Mouse (Mus musculus) forebrain, embryonic 14.5 days (tissue): ENCODE results near the gene Mex3a. TPM values are rescaled to one million over a fixed set of nuclear protein-coding genes. Genes with fewer than 3 reads are reported as not detected.

Experiments used
- ATAC-seq: fragments of 200-750 bp; cut with Nextera tagmentation; 2 replicates; pipeline ENCODE4 v1.8.0; 2017; ENCODE audit warnings: mild to moderate bottlenecking, moderate library complexity
- DNase-seq: peaks from one replicate; pipeline ENCODE4 v3.0.0-alpha.2; 2015; ENCODE audit warnings: low spot score
- H3K27ac ChIP-seq: fragments of 300-500 bp; sonication (generic); 2 replicates; pipeline ENCODE4 v1.5.1; 2014; ENCODE audit warnings: low read depth, mild to moderate bottlenecking, control low read depth, low read length, moderate library complexity
- H3K27me3 ChIP-seq: fragments of 300-500 bp; sonication (generic); replicated peaks from 2 replicates; pipeline ENCODE4 v1.6.1; 2014; ENCODE audit warnings: low read length, control low read depth, mixed read lengths; ENCODE audit not compliant: control insufficient read depth, insufficient read depth
- H3K36me3 ChIP-seq: fragments of 300-500 bp; sonication (generic); 2 replicates; pipeline ENCODE4 v1.6.1; 2014; ENCODE audit warnings: low read length, control low read depth; ENCODE audit not compliant: control insufficient read depth, insufficient read depth
- H3K4me1 ChIP-seq: fragments of 300-500 bp; sonication (generic); 2 replicates; pipeline ENCODE4 v1.6.1; 2014; ENCODE audit warnings: antibody characterized with exemption, low read length, control low read depth; ENCODE audit not compliant: control insufficient read depth, insufficient read depth
- H3K4me2 ChIP-seq: fragments of 300-500 bp; sonication (generic); 2 replicates; pipeline ENCODE4 v1.6.1; 2014; ENCODE audit warnings: mild to moderate bottlenecking, control low read depth, low read length
- H3K4me3 ChIP-seq: fragments of 300-500 bp; sonication (generic); 2 replicates; pipeline ENCODE4 v1.5.1; 2014; ENCODE audit warnings: low read depth, low read length, control low read depth
- H3K9ac ChIP-seq: fragments of 300-500 bp; sonication (generic); 2 replicates; pipeline ENCODE4 v1.6.1; 2014; ENCODE audit warnings: mild to moderate bottlenecking, low read length, control low read depth, moderate library complexity
- H3K9me3 ChIP-seq: fragments of 300-500 bp; sonication (generic); replicated peaks from 2 replicates; pipeline ENCODE4 v1.6.1; 2016; ENCODE audit warnings: low read length, control low read depth, mixed read lengths; ENCODE audit not compliant: control insufficient read depth
- WGBS: fragments of 180-500 bp; shearing (Covaris S2); extraction: QIAGEN DNeasy Blood & Tissue Kit; methylation state at CpG from one replicate; pipeline ENCODE4 v1.1.7; 2014; 5-methylcytosine and 5-hydroxymethylcytosine counted together
- polyA plus RNA-seq: library from polyadenylated mRNA; unstranded; fragments of >200 nt; fragmentation: Nextera tagmentation; extraction: Ambion mirVana; gene quantifications from 2 replicates; pipeline ENCODE4 v1.2.1, GENCODE M21; 2014

The Mex3a gene
- polyA plus RNA-seq, 1 experiment from 2014 or later: 48.8 TPM

GRCm38 (mm10) chr3:88543651-88544410 is 11.6 kb downstream of the Mex3a start:
- Histone ChIP-seq H3K27ac (no peak overlapping the region), H3K36me3 (peaks cover 22% of the 10 kb centered on the region), H3K9ac (no peak overlapping the region), H3K4me3 (no peak overlapping the region), H3K9me3 (no peaks in the 10 kb centered on the region), H3K27me3 (no peaks in the 10 kb centered on the region), H3K4me2 (no peak overlapping the region), H3K4me1 (peaks cover 16% of the 10 kb centered on the region)
- ATAC-seq: no peak
- no peak for DNase-seq
- 77% methylated on average over 5 of the region's 5 CpGs for WGBS

- no peak overlapping the region for H3K9ac ChIP-seq
- H3K36me3 ChIP-seq: peaks cover 18% of the 10 kb centered on the region
- H3K9me3 ChIP-seq: no peaks in the 10 kb centered on the region
- DNase-seq (no peak), ATAC-seq (no peak)
- H3K4me1 ChIP-seq: peaks cover 15% of the 10 kb centered on the region
- 33% methylated on average over 5 of the region's 5 CpGs for WGBS
- H3K4me2 ChIP-seq: no peak overlapping the region
- no peaks in the 10 kb centered on the region for H3K27me3 ChIP-seq
- no peak overlapping the region for H3K27ac ChIP-seq
- H3K4me3 ChIP-seq: no peak overlapping the region
Measured at GRCm38 (mm10) chr3:88544514-88544913, 12.3 kb downstream of the Mex3a start.

- no peak overlapping the region for H3K27ac ChIP-seq
- ATAC-seq (no peak), DNase-seq (no peak)
- peaks cover 12% of the 10 kb centered on the region for H3K4me1 ChIP-seq
- H3K36me3 ChIP-seq: peaks cover 13% of the 10 kb centered on the region
- 67% methylated on average over 20 of the region's 20 CpGs for WGBS
- H3K4me2 ChIP-seq: no peak overlapping the region
- H3K9ac ChIP-seq: no peak overlapping the region
- H3K4me3 ChIP-seq: no peak overlapping the region
- H3K27me3 ChIP-seq: no peaks in the 10 kb centered on the region
- no peaks in the 10 kb centered on the region for H3K9me3 ChIP-seq
Measured at GRCm38 (mm10) chr3:88544955-88545591, 12.9 kb downstream of the Mex3a start.

- Histone ChIP-seq H3K9me3 (no peaks in the 10 kb centered on the region), H3K4me2 (no peak overlapping the region), H3K9ac (no peak overlapping the region), H3K4me3 (no peak overlapping the region), H3K27me3 (no peaks in the 10 kb centered on the region), H3K4me1 (peaks cover 2% of the 10 kb centered on the region; the same call in 1 of the 2 replicates), H3K36me3 (no peaks in the 10 kb centered on the region; the same call in 1 of the 2 replicates), H3K27ac (no peak overlapping the region)
- DNase-seq: no peak
- WGBS: 83% methylated on average over 6 of the region's 6 CpGs
- no peak for ATAC-seq
Measured at GRCm38 (mm10) chr3:88546674-88547418, 14.7 kb downstream of the Mex3a start.

- no peaks in the 10 kb centered on the region for H3K36me3 ChIP-seq
- no peak within 1 kb of the TSS for H3K9ac ChIP-seq
- no peak within 1 kb of the TSS for H3K4me3 ChIP-seq
- no peak for ATAC-seq
- no peaks in the 10 kb centered on the region for H3K9me3 ChIP-seq
- DNase-seq: no peak
- 55% methylated on average over 18 of the region's 18 CpGs for WGBS
- H3K27me3 ChIP-seq: no peaks in the 10 kb centered on the region
- no peak within 1 kb of the TSS for H3K4me2 ChIP-seq
- H3K27ac ChIP-seq: no peak within 1 kb of the TSS
- H3K4me1 ChIP-seq: peaks cover 7% of the 10 kb centered on the region; the same call in 1 of the 2 replicates
Measured at GRCm38 (mm10) chr3:88548180-88548917, 16.2 kb downstream of the Mex3a start, which contains the start of gene Rab25. TSS of gene Rab25 (minus strand) at chr3:88548300.

- no peak overlapping the region for H3K27ac ChIP-seq
- H3K4me1 ChIP-seq: peaks cover 16% of the 10 kb centered on the region
- ATAC-seq (no peak), DNase-seq (no peak)
- H3K9ac ChIP-seq: no peak overlapping the region
- peaks cover 10% of the 10 kb centered on the region for H3K36me3 ChIP-seq
- WGBS: 83% methylated on average over 4 of the region's 4 CpGs
- no peaks in the 10 kb centered on the region for H3K27me3 ChIP-seq
- H3K4me2 ChIP-seq: peak overlapping the region; percentile 81; the same call in 1 of the 2 replicates
- no peaks in the 10 kb centered on the region for H3K9me3 ChIP-seq
- H3K4me3 ChIP-seq: no peak overlapping the region
Measured at GRCm38 (mm10) chr3:88551586-88551985, 19.4 kb downstream of the Mex3a start.

- peak overlapping the region; percentile 94; the same call in 1 of the 2 replicates for H3K27ac ChIP-seq
- peak overlapping the region; percentile 81 for H3K4me2 ChIP-seq
- H3K9ac ChIP-seq: peak overlapping the region; percentile 94
- ATAC-seq: no peak
- no peaks in the 10 kb centered on the region for H3K9me3 ChIP-seq
- H3K36me3 ChIP-seq: peaks cover 16% of the 10 kb centered on the region
- DNase-seq: no peak
- no peaks in the 10 kb centered on the region for H3K27me3 ChIP-seq
- peaks cover 16% of the 10 kb centered on the region for H3K4me1 ChIP-seq
- peak overlapping the region; percentile 93 for H3K4me3 ChIP-seq
- 27% methylated on average over 16 of the region's 16 CpGs for WGBS
Measured at GRCm38 (mm10) chr3:88552082-88552645, 20.0 kb downstream of the Mex3a start.
